In the genomic region with DNA sequence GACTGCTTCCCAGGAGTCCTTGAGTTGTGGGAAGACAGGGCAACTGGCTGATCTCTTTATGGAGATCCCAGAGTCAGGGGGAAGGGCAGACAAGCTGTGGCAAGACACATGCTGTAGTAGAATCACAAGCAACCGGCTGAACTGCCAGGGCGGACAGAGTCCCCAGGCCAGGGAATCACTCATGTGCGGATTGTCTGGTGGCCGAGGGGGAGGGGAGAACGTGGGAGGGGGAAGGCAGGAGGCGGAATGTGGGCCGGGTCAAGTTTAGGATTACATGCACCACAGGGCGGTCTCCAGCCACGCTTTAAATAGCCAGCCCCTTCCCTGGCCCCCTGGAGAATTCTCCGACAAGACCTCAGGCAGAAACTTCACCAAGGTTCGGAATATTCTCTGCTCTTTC, we compare ENCODE assay signal across 8 mouse cellular contexts. TPM values are rescaled to one million over a fixed set of nuclear protein-coding genes. Genes with fewer than 3 reads are reported as not detected.
A peak's percentile ranks its signal among the peaks of the same experiment; 100 is the strongest.
DNase-seq lines count a peak whose midpoint lies in the region; ATAC-seq lines count a peak whose summit lies in the region.

A gene (plus strand): TSS at position 274 of the 400 bp plus-strand sequence.

- no peaks in the 10 kb centered on the region for H3K36me3 ChIP-seq in heart, embryonic 10.5 days
- H3K36me3 ChIP-seq in heart, embryonic 16.5 days (ENCODE audit: control insufficient read depth, insufficient read depth), result no peaks in the 10 kb centered on the region
- H3K36me3 ChIP-seq in midbrain, embryonic 15.5 days (replicated peaks), result no peaks in the 10 kb centered on the region

- 0 out of 2 replicates have a peak within 1 kb of the TSS, but pooled peaks have one; percentile 47 for H3K9ac ChIP-seq in heart, embryonic 16.5 days (ENCODE audit: low read length)
- no peak within 1 kb of the TSS for H3K9ac ChIP-seq in midbrain, embryonic 15.5 days

- H3K9me3 ChIP-seq in heart, embryonic 10.5 days, result no peaks in the 10 kb centered on the region
- no peaks in the 10 kb centered on the region for H3K9me3 ChIP-seq in heart, embryonic 16.5 days (replicated peaks; ENCODE audit: control insufficient read depth, low read length)
- H3K9me3 ChIP-seq in midbrain, embryonic 15.5 days, result no peaks in the 10 kb centered on the region

- 2% methylated on average over 11 of the region's 11 CpGs for WGBS in heart, embryonic 10.5 days
- 4% methylated on average over 11 of the region's 11 CpGs for WGBS in heart, embryonic 16.5 days
- WGBS in midbrain, embryonic 15.5 days, result 3% methylated on average over 11 of the region's 11 CpGs

- peak; percentile 90 for ATAC-seq in heart, embryonic 16.5 days (replicated peaks; ENCODE audit: extremely low read depth, insufficient read depth, low FRiP score)
- no peak for ATAC-seq in midbrain, embryonic 15.5 days (replicated peaks)

- peak; percentile 91 for DNase-seq in heart, embryonic 10.5 days (ENCODE audit: low spot score)
- no peak for DNase-seq in heart, postnatal 36 days
- DNase-seq in embryo, embryonic 10 days (ENCODE audit: low spot score), result peak; percentile 86
- DNase-seq in left cerebral cortex, adult 8-10 months (ENCODE audit: low spot score in 2 of 2), result no peak
- no peak for DNase-seq in urinary bladder, postnatal 10 days (ENCODE audit: low spot score)
- DNase-seq in adipocyte (ENCODE audit: low spot score), result no peak

- peaks cover 5% of the 10 kb centered on the region; the same call in 1 of the 2 replicates for H3K27me3 ChIP-seq in heart, embryonic 10.5 days (ENCODE audit: insufficient read depth, poor library complexity, severe bottlenecking)
- H3K27me3 ChIP-seq in heart, embryonic 16.5 days (ENCODE audit: control insufficient read depth, insufficient read depth, low read length), result no peaks in the 10 kb centered on the region; the same call in 1 of the 2 replicates
- no peaks in the 10 kb centered on the region for H3K27me3 ChIP-seq in midbrain, embryonic 15.5 days (replicated peaks)

- intact Hi-C loops in heart, postnatal 36 days (cut with DNase I), result no loop called here

- H3K27ac ChIP-seq in heart, embryonic 10.5 days, result peak within 1 kb of the TSS; percentile 78
- peak within 1 kb of the TSS; percentile 26; the same call in 1 of the 2 replicates for H3K27ac ChIP-seq in heart, embryonic 16.5 days (ENCODE audit: low read length)
- H3K27ac ChIP-seq in midbrain, embryonic 15.5 days, result no peak within 1 kb of the TSS

- peak within 1 kb of the TSS; percentile 47 for H3K4me3 ChIP-seq in heart, embryonic 10.5 days
- peak within 1 kb of the TSS; percentile 39 for H3K4me3 ChIP-seq in heart, embryonic 16.5 days (ENCODE audit: low read length)
- no peak within 1 kb of the TSS for H3K4me3 ChIP-seq in midbrain, embryonic 15.5 days

- H3K4me2 ChIP-seq in heart, embryonic 16.5 days (ENCODE audit: low read depth, low read length), result peak within 1 kb of the TSS; percentile 62
- H3K4me2 ChIP-seq in midbrain, embryonic 15.5 days, result no peak within 1 kb of the TSS

- H3K4me1 ChIP-seq in heart, embryonic 10.5 days, result peaks cover 36% of the 10 kb centered on the region
- H3K4me1 ChIP-seq in heart, embryonic 16.5 days (ENCODE audit: control insufficient read depth, insufficient read depth, low read length), result peaks cover 10% of the 10 kb centered on the region
- H3K4me1 ChIP-seq in midbrain, embryonic 15.5 days, result no peaks in the 10 kb centered on the region

RNA-seq across cellular contexts. Expression of the gene that starts here (rescaled TPM):
- polyA plus RNA-seq in heart, embryonic 10.5 days (2016; fragmentation: Nextera tagmentation; extraction: Ambion mirVana), result 10.9 and 12.2 TPM in 2 replicates
- under 1 TPM in 1 of 2 experiments, not detected in 1; 0.41 TPM for total RNA-seq in heart, postnatal 36 days (2021)
- 5.0 and 5.4 TPM in 2 replicates for polyA plus RNA-seq in heart, embryonic 16.5 days (2015; fragmentation: Nextera tagmentation; extraction: Ambion mirVana)
- total RNA-seq in left cerebral cortex, adult 8-10 months (2022), result 10 to 100 TPM; 12.6 to 17.6 (median 15.8) TPM
- 50.2 and 63.7 TPM in 2 replicates for polyA plus RNA-seq in midbrain, embryonic 15.5 days (2015; fragmentation: Nextera tagmentation; extraction: Ambion mirVana)

Comparison
In these comparisons a context has a peak if more than half of its experiments do, and no peak if none do; other contexts are left out.
1. RNA of the gene that starts here (total RNA-seq): 12.6 to 17.6 TPM in left cerebral cortex, adult 8-10 months; 0.41 TPM in heart, postnatal 36 days; every median in the first group is over 4 times any median in the second.
2. DNase-seq: peak in heart, embryonic 10.5 days (single experiment) and embryo, embryonic 10 days (single experiment); none in heart, postnatal 36 days (0 of 2), left cerebral cortex, adult 8-10 months (0 of 2), urinary bladder, postnatal 10 days (single experiment) and adipocyte (single experiment).